Mouse (Mus musculus): ENCODE results near the gene Gm19426.

The Gm19426 gene

DNA sequence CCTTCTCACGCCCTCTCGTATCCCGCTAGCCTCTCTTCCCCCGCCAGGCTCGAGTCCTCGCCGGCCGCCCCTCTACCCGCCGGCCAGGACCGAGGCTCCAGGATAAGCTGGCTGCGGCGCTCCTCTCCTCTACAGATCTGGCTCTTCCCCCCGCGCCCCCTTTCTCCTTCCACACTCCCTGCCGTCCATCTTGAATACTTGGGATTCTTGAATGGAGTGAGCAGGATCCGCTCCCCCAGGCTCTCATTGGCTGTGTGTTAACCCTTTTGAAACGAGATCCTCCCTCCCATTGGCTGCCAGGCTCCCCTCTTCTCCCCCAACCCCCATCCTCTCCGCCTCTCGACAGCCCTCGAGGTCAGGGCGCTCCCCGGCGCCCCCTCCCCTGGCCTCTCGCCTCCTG, at the start of gene Gm19426:
TSS of gene Gm19426 (minus strand) at position 95 of the 400 bp plus-strand sequence.
- no peak for DNase-seq (ENCODE audit: low read depth)

DNA sequence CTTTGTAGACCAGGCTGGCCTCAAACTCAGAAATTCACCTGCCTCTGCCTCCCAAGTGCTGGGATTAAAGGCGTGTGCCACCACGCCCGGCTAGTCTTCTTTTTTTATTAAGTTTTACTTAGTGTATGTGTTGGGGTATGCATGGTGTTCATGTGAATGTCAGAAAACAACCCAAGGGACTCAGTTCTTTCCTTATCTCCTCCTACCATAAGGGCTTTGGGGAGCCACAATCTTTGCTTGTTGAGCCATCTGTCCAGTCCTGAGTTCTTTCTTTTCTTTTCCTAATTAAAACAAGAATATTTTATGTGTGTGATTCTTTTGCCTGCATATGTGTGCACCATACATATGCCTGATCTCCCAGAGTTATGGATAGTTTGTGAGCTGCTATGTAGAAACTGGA, 49.7 kb upstream of the Gm19426 start:
- no peak for DNase-seq (ENCODE audit: low read depth)

DNA sequence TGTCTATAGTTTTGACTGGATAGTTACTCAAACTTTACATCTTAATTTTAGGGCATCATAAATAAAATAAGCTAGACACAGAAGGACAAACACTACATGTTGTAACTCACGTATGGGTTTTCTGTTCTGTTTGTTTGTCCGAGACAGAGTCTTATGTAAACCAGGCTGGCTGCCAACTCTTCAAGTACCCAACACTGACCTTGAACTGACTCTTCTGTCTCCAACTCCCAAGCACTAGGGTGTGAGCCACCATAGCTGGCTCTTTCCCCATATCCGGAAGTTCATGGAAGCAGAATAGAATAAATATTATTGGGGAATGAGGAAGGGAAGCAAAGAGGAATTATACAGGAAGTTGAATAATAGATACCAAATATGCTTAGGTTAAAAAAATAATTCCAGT, 49.1 kb upstream of the Gm19426 start:
- no peak for DNase-seq (ENCODE audit: low read depth)

DNA sequence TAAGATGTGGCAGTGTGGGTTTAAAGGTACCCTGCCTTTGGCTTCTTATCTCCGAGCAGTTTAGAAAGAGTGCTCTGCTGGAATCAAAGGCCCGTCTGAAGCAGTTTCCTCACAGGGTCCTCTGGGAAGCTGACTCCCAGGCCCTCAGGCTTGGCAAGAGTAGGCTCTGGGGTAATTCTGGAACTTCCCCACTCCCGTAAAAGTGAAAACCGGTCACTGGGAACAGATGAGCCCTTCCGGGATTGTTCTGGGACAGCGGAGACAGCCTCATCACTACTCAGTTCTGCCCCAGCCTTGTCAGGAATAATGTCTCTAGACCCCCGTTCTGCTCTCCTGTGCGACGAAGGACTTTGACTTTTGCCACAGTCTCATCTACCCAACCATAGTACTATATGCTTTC, 47.0 kb upstream of the Gm19426 start:
- no peak for DNase-seq (ENCODE audit: low read depth)

DNA sequence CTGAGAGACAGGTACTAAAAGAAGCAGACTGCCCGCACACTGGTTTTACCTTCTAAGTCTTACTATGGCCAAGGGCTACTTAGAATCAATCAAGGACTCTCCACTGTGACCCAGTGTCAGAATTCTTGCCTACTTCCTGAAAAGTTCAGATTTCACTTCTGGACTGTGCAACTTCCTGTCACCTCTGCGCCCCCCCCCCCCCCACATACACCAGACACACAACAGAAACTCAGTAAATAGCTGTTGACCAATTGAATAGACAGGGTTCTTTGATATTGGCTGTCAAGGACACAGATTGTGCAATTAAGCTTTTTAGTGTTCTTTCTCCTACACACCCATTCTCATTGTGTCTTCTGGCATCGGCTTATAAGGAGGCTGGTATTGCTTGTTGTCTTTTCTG, 44.9 kb upstream of the Gm19426 start:
- DNase-seq (ENCODE audit: low read depth): no peak

DNA sequence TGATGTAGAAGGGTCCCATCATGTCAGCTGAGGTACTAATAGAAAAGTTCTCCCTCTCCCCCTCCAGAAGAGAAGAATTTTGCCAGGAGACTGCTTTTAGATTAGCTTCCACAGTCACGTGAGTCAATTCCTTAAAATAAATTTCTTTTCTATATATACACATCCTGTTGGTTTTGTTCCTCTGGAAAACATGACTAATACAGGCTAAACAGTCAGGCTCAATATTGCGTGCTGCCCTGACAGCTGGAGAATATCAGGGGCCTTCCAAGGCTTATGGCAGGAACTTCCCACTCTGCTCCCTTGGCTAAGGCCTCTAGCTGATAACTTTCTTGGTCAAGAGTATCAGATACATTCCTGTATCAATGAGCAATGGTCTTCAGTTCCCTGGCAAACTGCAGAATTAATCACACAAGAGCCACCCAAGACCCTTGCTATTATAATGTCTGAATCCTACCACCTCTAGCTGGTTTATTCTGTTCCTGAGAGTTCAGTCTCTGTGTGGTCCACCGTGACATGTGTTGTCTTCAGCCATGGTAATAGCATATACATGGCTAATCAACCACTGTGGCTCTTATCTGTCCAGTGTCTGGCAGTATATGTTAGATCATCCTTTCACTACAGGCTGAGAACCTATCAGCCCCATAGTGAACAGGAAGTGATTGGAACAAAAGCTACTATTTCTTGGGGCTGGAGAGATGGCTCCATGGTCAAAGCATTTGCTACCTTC, 40.5 kb upstream of the Gm19426 start:
- no peak for DNase-seq (ENCODE audit: low read depth)

DNA sequence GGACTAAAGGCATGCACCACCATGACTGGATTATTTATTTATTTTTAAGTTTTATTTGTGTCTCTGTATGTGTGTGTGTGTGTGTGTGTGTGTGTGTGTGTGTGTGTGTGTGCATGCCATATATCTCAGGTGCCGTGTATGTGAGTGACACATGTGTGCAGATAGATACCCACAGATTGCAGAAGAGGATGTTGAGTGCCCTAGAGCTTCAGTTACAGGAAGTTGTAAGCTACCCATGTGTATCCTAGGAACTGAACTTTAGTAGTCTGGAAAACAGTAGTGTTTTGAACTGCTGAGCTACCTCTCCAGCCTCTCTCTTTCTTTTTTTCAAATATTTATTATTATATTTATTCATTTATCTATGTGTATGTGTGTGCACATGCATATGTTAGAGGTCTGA, 39.9 kb upstream of the Gm19426 start:
- DNase-seq (ENCODE audit: low read depth): no peak

DNA sequence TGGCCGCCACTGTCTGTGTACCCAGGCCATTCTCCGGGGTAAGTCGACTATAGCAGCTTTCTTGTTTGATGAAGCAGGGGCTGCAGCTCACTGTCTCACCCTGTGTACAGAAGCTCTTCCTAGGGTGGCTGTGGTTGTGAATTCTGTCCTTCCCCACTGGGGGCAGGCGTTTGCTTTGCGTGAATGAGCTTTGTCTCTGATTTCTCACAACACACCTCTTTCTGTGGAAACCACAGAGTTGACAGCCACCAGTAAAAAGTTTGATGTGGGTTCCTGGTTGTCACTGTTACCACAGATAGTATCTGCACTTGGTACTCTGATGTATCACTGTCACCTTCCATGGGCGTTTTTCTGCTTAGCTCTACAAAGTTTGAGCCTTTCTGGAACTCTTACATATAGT, 35.8 kb upstream of the Gm19426 start:
- peak; percentile 89 for DNase-seq (ENCODE audit: low read depth)

DNA sequence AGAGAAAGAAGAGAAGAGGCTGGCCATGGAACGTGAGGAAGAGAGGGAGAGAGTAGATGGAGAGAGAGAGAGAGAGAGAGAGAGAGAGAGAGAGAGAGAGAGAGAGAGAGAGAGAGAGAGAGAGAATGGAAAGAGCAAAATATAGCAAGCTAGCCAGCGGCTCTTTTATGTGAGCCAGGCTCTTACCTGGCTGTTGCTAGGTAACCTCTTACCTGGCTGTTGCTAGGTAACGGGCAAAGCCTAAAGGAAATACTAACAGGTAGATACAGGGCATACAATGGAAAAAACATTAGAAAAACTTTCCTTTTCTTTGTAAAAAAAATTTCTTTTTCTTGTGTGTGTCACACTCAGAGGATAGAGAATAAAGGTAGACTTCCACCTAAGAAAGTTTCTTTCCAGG, 34.3 kb upstream of the Gm19426 start:
- no peak for DNase-seq (ENCODE audit: low read depth)

DNA sequence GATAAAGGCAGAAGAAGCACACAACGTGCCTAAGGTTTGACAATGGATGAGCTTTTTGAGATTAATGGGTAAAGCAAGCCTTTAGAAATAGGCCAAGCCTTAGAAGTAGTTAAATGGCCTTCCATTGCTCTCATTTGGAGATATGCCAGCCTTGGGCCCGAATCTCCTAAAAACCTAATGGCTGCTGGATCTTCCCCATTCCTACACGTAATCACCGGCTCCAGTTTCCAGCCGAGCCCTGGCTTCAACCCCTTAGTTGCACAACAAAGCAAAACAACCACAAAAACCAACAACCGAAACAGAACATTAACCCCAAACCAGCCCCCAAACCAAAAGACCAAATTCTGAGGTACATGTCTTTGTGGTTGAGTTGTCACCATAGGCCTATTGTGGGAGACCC, 32.2 kb upstream of the Gm19426 start:
- DNase-seq (ENCODE audit: low read depth): no peak

DNA sequence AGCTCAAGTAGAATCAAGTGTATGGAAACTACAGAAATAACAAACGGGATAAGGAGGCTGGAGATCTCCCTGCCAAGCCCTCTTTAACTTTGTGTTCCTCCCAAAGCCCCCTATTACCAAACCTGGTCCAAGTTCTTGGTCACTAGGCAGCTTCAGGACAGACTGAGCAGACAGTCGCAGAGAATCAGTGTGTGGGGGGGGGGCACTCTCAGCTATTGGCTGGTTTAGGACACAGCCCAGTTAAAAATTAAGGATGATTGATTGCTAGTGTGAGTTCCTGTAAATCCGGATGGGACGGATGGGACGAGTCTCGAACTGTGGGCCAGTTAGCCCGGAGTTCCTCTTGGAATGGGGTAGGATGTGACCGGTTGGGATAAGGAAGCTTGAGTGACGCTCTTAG, 31.8 kb upstream of the Gm19426 start, which contains the start of gene Serping1:
TSS of gene Serping1 (minus strand) at position 204 of the 400 bp plus-strand sequence.
- no peak for DNase-seq (ENCODE audit: low read depth)

DNA sequence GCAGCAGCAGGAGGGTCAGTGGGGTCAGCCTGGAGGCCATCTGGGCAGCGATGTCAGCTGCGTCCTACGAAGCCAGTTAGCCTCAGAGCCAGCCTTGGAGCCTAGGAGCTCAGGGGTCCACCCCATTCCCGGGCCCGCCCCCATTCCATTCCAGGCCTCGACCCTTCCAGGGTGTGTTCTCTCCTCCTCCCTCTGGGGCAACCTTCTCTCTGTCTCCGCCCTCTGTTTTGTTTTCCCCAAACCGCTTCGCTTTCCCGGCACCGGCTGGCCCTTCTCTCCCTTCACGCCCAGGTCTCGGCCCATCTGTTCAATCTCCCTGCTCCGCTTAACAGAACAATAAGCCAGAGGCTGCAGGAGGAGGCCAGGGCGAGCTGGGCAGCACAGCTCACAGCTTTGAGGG, 31.3 kb upstream of the Gm19426 start:
- DNase-seq (ENCODE audit: low read depth): no peak

DNA sequence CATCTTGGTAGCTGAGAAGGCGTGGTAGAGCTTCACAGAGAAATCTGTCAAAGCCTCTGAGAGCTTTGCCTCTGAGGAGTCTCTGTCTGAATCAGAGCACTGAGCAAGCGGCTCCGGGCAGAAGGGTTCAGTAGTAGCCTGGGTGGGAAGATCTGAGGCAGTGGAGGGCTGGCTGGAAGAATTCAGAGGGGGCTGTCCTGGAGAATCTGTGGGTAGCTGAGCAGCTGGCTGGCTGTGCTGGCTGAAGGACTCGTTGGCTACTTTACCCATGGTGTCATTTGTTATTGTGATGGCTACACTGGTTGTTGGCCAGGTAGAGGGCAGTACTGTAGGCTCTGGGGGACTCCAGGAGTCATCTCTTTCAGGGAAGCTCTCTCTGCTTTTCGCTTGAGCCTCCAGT, 29.7 kb upstream of the Gm19426 start:
- no peak for DNase-seq (ENCODE audit: low read depth)

DNA sequence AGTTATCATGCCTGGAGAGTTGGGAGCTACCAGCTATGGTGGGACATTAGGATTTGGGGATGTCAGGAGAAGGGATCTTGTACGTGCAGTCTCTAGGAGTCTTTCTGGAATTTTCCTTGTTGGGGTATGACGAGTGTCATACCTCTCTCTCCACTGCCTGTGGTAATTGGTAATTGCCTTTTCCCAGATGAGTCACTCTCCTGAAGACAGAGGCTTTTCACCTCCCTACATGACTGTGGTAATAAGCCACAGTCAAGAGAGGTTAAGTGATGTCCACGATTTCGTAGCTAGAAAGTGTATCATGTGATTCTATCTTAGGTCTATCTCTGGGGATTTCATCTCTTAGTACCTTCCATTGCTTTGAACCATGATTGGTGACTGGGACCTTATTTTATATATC, 29.0 kb upstream of the Gm19426 start:
- no peak for DNase-seq (ENCODE audit: low read depth)

DNA sequence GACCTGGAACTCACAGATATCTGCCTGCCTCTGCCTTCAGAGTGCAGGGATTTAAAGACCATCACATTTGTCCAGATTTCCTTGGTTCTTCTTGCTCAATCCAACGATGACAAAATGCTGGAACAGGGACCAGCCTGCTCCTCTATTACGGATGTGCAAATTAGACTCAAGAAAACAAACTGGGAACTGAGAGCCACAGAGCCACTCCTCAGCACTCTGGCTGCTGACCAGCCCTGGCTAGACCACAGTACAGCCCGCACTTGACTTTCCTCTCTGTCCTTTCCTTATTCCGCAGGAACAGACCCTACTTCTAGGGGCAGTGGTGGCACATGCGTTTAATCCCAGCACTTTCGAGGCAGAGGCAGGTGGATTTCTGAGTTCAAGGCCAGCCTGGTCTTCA, 27.0 kb upstream of the Gm19426 start:
- DNase-seq (ENCODE audit: low read depth): no peak

DNA sequence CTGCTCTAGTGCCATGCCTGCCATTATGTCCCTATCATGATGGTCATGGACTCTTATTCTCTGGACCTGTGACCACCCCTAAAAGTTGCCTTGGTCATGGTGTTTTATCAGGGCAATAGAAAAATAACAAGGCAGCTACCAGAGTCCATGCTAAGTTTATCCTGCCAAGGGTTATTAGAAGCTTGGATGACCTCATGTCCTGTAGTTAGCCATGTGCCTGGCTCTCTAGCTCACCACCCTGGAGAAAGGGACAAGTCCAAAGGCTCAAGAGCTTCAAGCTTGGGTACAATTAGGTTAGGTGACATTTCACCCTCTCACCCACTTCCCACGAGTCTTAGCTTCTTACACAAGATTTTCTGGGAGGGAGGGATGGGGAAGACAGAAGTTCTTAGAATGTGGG, 19.4 kb upstream of the Gm19426 start:
- DNase-seq (ENCODE audit: low read depth): no peak

DNA sequence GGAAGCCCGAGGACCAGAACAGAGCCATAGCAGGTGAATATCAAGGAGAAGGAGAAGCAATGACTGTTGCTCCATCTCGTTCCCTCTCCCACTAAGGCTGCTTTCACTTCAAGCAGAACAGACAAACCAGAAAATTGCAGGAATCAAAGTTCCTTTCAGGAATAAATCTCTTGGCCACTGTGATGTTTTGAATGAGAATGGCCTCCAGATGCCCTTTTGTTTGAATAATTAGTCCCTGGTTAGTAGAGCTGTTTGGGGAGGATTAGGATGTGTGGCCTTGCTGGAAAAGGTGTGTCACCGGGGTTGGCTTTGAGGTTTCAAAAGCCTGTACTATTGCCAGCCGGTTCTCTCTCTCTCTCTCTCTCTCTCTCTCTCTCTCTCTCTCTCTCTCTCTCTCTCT, 18.8 kb upstream of the Gm19426 start:
- DNase-seq (ENCODE audit: low read depth): no peak

DNA sequence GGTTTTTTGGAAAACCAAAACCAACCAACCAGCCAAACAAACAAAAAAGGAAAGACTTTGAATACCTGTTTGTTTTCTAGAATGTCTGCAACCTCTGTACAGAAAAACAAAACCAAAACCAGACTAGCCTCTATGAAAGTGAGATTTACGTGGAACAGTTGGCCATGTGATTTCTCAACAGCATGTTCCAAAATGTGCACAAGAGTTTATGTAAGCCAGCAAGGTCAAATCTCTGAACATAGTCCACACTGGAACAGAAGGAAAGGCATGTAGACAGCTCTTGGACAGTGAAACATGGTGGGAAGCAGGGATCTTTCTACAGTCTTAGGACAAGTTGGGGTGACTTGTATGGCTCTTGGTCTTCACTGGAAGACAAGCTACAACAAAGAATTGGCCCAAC, 18.4 kb upstream of the Gm19426 start:
- DNase-seq (ENCODE audit: low read depth): no peak

DNA sequence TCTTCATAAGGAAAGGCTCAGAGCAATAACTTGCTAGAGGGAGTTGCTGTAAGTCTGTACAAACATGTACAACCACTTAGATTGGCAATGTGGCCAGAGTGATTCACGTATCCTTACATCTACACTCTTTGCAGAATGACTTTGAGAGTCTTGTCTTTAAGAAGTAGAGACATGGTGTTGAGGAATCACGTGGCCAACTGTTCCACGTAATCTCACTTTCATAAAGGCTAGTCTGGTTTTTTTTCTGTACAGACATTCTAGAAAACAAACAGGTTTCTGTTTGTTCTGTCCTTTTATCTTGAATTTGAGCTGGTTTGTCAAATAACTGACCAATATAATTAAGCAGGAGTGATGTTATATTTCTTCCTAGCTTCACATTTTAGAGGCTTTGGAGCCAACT, 17.9 kb upstream of the Gm19426 start:
- DNase-seq (ENCODE audit: low read depth): no peak

DNA sequence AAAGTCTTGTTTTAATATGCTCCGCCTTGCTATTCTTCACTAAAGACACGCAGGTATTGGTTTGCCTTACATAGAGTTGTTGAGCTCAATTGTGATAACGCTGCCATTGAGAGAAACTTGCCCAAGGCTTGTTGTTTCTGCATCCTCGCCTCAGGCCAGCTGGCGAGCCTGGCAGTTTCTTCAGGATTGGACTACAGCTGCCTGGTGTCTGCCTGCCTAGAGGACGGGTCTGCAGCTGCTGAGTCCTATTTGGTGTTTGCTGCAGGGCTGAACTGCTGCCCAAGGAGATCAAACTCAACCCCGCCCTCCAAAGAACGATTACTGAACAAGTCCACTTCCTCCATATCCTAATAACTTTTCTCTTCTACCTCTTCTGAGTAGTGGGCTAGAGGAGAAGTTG, 17.3 kb upstream of the Gm19426 start:
- DNase-seq (ENCODE audit: low read depth): no peak

DNA sequence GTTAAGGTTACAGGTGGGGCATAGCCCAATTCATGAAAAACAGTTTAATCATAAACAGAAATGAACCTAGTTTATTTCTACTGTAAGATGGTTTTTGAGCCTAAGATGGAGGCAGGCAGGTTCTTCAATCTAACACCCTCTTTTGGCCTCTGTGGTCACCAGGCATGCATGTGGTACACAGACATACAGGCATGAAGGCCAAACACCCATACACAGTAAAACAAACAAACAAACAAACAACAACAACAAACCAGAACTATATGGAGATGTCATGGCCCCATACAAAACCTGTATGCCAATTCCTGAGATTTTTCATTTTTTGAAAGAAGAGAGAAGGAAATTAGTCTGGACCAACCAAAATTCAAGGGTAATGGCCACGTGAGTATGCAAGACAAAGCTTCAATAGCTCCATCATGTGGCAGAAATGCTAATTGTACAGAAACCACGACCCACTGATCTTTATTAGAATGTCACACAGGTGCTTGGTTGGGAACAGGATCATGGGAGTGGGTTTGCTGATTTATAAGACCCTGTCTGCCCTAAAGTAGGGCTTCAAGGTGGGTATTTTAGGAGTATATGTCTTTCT, 15.2 kb upstream of the Gm19426 start:
- no peak for DNase-seq (ENCODE audit: low read depth)

DNA sequence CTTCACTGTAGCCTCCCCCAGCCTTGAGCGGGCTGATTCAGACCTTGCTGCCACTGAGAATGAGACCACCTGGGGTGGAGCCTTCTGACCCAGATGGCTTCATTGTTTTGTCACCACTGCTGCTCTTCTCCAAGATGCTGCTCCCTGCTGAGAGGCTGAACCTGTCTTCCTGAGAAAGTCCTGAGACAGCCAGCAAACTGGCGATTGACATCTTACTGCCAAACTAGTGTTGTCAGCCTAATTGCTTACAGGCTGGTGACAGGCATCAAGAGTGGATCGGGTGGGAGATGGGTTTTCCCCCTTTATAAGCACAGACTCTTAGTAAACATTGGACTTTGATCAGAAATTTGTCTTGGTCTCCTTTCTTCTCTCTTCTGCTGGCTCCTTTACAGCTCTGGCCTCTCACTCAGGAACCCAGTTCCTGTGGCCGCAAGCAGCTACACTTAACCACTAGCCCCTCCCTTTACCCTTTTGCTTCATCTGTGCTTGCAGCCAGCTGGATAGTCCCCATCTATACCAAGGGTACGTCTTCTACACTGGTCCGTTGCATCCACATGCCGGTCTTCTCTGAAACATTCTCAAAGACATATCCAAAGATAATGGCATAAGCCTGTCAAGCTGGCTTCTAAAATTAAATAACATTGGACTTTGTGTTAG, 13.7 kb upstream of the Gm19426 start:
- no peak for DNase-seq (ENCODE audit: low read depth)

DNA sequence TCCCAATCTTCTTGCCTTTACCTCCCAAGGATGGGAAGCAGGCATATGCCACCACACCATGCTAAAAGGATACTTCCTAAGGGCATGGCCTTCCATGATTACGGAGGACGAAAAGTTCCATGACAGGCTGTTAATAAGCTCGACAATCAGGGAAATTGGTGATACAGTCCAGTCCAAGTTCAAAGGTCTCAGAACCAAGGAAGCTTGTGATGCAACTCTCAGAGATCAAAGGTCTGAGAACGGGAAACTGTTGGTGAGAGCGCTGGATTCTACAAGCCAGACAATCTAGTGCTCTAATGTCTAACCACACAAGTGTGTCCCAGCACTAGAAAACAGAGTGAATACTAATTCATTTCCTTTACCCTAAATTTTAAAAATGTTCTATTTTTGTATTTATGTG, 12.8 kb upstream of the Gm19426 start:
- DNase-seq (ENCODE audit: low read depth): no peak

DNA sequence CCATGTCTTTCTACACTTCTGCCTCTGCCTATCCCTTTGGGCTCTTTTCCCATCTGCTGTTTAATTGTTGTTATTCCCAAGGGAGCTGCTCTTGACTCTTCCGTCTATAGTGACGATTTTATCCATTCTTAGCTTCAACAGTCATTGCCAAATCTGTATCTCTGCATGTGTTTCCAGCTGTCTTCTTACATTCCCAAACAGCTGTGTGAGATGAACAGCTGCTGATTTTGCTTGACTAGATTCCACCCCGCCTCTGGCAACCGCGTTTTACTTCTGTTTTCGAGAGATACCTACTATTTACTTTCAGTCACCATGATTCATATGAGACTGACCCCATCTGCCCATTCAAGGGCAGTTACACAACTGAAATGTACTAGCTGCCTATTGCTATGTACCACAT, 6.7 kb upstream of the Gm19426 start:
- no peak for DNase-seq (ENCODE audit: low read depth)

All from naive thymus-derived CD4-positive, alpha-beta T cell, adult 2 months (primary cell).